Mouse (Mus musculus): ENCODE data around the gene Sprr2h.

Sprr2h gene

DNA sequence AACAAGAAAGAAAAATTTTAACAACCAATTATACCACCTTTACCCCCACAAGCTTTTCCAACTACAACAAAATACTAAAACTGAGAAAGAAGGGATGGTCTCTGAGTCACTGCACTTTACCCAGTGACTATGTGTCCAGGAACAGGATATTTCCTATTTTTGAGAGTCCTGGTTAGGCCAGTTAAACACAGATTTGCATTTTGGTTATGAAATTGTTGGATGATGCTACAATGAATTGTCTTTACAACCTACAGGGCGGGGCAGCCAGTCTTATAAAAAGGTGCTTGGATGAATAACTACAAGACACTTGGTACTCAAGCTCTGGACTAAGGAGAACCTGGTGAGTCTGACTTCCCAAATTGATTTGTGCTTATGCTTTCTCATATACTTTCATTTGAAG, at the start of gene Sprr2h:
Gene Sprr2h, plus strand, starts transcription at position 301 of the 400 bp plus-strand sequence.
- DNase-seq (ENCODE audit: low read depth): no peak

DNA sequence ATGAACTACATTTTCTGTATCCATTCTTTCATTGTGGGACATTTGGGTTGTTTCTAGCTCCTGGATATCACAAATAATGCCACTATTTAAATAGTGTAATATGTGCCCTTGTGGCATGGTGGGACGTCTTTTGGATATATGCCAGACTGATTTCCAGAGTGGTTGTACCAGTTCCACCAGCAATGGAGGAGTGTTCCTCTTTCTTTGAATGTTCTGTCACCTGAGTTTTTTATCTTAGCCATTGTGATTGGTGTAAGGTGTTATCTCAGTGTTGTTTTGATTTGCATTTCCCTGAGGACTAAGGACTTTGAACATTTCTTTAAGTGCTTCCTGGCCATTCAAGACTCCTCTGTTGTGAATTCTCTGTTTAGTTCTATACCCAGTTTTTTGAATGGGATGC, 49.2 kb upstream of the Sprr2h start:
- no peak for DNase-seq (ENCODE audit: low read depth)

DNA sequence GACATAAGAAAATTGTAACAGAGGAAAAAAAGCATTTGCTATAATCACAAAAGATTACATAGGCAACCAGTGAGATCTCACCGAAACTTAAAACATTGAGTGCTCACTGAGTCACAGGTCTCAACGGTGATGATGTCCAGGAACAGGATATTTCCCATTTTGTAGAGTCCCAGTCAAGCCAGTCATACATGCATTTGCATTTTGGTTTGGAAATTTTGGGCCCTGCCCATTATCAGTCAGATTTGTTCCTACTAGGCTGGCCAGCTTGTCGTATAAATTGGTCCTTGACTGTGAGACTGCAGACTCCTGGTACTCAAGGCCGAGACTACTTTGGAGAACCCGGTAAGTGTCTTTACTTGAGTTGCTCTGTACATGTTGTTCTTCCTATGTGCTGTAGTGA, 46.6 kb upstream of the Sprr2h start, which contains the start of gene Sprr2d:
Gene Sprr2d, plus strand, starts transcription at position 301 of the 400 bp plus-strand sequence.
- no peak for DNase-seq (ENCODE audit: low read depth)

DNA sequence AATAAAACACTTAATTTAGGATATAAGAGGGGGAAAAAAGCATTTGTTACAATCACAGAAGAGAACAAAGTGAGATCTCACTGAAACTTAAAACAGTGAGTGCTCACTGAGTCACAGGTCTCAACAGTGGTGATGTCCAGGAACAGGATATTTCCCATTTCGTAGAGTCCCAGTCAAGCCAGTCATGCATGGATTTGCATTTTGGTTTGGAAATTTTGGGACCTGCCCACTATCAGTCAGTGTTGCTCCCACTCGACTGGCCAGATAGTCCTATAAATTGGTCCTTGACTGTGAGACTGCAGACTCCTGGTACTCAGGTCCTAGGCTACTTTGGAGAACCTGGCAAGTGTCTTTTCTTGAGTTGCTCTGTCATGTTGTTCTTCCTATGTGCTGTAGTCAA, 33.6 kb upstream of the Sprr2h start, which contains the start of gene Sprr2e:
Gene Sprr2e, plus strand, starts transcription at position 301 of the 400 bp plus-strand sequence.
- DNase-seq (ENCODE audit: low read depth): no peak

DNA sequence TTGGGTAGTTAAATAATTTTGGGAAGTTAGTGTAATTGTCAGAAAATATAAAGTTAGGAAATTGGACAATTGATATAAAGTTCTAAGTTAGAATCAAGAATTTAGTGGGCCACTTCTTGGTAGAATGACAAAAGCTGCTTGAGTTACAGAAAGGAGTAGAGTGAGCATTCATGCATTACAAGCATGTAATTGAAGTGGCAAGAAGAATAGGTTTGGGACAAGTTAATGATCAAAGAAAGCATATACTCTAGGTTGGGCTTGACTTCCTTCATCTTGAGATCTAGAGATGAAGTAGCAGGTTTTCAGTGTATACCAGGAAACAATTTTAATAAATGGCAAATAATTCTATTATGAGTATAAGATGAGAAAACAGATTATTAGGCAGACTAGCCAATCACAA, 23.9 kb upstream of the Sprr2h start:
- DNase-seq (ENCODE audit: low read depth): no peak

DNA sequence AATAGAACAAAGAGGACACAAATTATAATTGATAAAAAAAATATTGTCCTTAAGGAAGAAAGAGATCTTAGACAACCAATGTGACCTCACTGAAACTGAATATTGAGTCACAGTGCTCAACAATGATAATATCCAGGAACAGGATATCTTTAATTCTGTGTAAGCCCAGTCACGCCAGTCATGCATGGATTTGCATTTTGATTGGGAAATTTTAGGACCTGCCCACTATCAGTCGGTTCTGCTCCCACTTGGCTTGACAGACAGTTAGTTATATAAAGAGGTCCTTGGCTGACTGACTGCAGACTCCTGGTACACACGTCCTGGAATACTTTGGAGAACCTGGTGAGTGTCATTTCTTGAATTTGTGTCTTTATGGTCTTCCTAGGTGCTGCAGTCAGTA, 20.6 kb upstream of the Sprr2h start, which contains the start of gene Sprr2f:
Gene Sprr2f, plus strand, starts transcription at position 301 of the 400 bp plus-strand sequence.
- no peak for DNase-seq (ENCODE audit: low read depth)

DNA sequence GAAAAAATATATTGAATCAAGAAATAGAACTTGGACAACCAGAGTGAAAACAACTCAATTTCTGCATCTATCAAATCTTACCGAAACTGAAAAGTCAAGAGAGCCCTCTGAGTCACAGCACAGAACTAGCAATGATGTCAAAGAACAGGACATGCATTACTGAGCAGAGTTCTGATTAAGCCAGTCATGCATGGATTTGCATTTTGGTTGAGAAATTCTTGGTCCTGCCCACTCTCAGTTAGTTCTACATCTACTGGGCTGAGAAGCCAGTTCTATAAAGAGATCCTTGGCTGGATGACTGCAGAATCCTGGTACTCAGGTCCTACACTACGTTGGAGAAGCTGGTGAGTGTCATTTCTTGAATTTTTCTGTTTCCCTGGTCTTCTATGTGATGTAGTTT, 11.9 kb upstream of the Sprr2h start:
- DNase-seq (ENCODE audit: low read depth): no peak

DNA sequence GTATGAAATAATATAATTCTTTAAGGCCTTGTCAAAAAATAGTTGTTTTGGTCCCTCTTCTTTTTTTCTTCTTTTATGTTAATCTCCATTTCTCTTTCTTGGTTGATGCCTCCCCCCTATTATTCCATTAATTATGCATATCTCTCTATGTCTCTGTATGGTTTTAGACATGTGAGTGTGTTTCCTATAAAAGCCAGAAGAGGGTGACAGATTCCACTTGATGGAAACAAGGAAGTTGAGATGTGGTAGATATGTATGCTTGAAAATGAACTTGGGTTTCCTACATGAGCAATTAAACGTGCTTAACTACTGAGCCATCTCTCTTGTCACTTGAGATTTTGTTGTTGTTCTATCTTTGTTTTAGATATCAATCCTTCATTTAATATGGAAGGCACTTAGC, 8.8 kb downstream of the Sprr2h start:
- DNase-seq (ENCODE audit: low read depth): peak; percentile 55

DNA sequence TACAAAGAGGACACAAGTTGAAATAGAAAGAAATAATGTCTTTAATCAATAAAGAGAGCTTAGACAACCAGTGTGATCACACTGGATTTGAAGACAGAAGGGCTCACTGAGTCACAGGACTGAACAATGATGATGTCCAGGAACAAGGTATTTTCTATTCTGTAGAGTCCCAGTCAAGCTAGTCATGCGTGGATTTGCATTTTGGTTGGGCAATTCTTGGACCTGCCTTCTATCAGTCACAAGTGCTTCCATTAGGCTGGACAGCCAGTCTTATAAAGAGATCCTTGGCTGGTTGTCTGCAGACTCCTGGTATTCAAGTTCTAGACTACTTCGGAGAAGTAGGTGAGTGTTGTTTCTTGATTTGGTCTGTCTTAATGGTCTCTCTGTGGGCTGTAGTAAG, 22.2 kb downstream of the Sprr2h start, which contains the start of gene Sprr2i:
Gene Sprr2i, plus strand, starts transcription at position 301 of the 400 bp plus-strand sequence.
- DNase-seq (ENCODE audit: low read depth): no peak

DNA sequence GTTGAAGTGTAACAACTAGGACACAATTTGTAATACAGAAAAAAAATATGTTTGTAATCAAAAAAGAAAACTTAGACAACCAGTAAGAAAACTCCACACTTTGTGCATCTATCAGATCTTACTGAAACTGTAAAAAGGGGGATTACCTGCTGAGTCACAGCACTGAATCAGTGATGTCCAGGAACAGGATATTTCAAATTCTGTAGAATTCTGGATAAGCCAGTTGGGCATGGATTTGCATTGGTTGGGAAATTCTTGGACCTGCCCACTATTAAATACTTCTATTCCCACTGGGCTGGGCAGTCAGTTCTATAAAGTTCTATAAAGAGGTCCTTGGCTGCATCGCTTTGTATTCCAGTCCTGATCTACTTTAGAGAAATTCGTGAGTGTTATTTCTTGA, 32.3 kb downstream of the Sprr2h start, which contains the start of gene Sprr2j-ps:
Gene Sprr2j-ps, plus strand, starts transcription at position 301 of the 400 bp plus-strand sequence.
- no peak for DNase-seq (ENCODE audit: low read depth)

DNA sequence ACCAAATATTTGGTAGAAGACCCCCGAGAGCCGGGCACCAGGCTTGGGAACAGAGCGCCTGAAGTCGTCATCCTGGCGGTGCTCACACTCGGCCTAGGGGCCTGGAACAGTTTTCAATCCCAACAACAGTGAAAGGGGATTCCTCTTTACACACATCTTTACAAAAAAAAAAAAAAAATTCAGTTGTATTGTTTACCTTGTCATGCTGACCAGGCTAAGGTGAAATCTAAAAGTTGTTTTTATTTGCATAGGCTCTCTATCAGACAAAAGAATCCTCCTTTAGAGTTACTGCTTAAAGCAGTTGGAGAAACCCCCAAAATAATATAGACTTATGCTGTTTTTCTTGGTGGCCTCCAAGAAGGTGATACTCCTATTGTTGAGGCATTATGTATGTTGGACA, 43.8 kb downstream of the Sprr2h start, which contains the start of gene Gm9774:
Gene Gm9774, minus strand, starts transcription at position 101 of the 400 bp plus-strand sequence.
- DNase-seq (ENCODE audit: low read depth): no peak

DNA sequence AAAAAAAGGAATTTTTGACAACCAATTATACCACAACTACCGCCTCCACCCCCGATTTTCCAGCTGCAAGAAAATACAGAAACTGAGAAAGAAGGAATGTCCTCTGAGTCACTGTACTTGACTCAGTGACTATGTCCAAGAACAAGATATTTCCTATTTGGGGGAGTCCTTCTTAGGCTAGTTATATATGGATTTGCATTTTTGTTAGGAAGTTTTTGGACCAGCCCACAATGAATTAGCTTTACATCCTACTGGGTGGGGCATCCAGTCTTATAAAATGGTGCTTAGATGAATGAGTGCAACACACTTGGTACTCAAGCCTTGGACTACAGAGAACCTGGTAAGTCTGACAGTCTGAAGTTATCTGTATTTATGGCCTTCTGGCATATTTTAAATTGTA, 46.8 kb downstream of the Sprr2h start, which contains the start of gene Sprr2k:
Gene Sprr2k, plus strand, starts transcription at position 301 of the 400 bp plus-strand sequence.
- DNase-seq (ENCODE audit: low read depth): no peak
